Mouse (Mus musculus): ENCODE data around the gene Hemk1. TPM values are rescaled to one million over a fixed set of nuclear protein-coding genes. Genes with fewer than 3 reads are reported as not detected.
A peak's percentile ranks its signal among the peaks of the same experiment; 100 is the strongest.

Hemk1 gene
- 11.3 and 11.8 TPM in 2 replicates for polyA plus RNA-seq (2015; fragmentation: Nextera tagmentation; extraction: Ambion mirVana)

DNA sequence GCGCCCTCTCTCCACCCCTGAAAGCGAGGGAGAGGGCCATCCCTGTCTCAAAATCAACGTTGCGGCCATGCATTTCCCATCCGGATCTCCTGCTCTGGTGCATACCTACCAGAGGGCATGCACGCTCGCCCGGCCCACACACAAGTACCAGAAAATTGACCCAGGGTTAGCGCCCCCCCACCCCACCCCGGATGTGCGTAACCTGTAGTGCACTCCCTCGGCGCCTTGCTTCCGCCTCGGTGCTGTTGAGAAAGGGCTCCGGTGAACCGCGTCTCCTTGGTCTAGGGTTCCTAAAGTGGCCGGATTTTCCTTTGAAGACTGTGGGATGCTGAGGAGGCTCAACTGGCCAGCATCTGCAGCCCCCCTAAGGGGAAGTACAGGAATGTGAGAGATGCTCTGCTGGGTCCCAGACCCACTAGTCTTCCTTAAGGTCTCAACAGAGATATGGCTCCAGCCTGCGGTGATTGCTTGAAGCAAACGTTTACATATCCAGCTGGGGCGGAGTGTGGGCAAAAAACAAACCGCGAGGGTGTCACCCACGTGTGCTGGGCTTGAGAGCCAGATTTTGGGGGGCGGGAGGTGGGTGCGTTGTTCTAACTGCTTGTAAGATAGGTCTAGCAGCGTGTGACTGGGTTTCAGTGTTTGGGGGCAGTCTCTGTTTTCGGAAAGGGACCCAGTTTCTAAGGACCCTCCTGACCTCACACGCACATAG lies at the start of gene Hemk1:
Hemk1 (minus strand) TSS at position 179 of the 712 bp plus-strand sequence.
- Histone ChIP-seq H3K36me3 (ENCODE audit: control insufficient read depth, insufficient read depth, low read length) (no peaks in the 10 kb centered on the region), H3K9ac (ENCODE audit: low read length) (peak within 1 kb of the TSS; percentile 86), H3K4me1 (ENCODE audit: control insufficient read depth, insufficient read depth, low read length) (peaks cover 6% of the 10 kb centered on the region; the same call in 1 of the 2 replicates), H3K4me3 (replicated peaks; ENCODE audit: low read length) (peak within 1 kb of the TSS; percentile 68), H3K4me2 (ENCODE audit: low read depth, low read length) (peak within 1 kb of the TSS; percentile 79), H3K27ac (ENCODE audit: low read length) (peak within 1 kb of the TSS; percentile 7; the same call in 1 of the 2 replicates), H3K27me3 (ENCODE audit: control insufficient read depth, insufficient read depth, low read length) (peaks cover 6% of the 10 kb centered on the region; the same call in 1 of the 2 replicates), H3K9me3 (replicated peaks; ENCODE audit: control insufficient read depth, low read length) (no peaks in the 10 kb centered on the region)
- peak; percentile 85; the same call in 1 of the 2 replicates for ATAC-seq (ENCODE audit: insufficient read depth, low FRiP score)
- 3% methylated on average over 30 of the region's 30 CpGs for WGBS

GRCm38 (mm10) chr9:107387708-107388107 lies 49.6 kb upstream of the Hemk1 start:
- ATAC-seq (ENCODE audit: insufficient read depth, low FRiP score) = no peak
- no peaks in the 10 kb centered on the region for H3K9me3 ChIP-seq (replicated peaks; ENCODE audit: control insufficient read depth, low read length)
- no peak overlapping the region for H3K27ac ChIP-seq (ENCODE audit: low read length)
- H3K36me3 ChIP-seq (ENCODE audit: control insufficient read depth, insufficient read depth, low read length) = no peaks in the 10 kb centered on the region
- no peaks in the 10 kb centered on the region for H3K4me1 ChIP-seq (ENCODE audit: control insufficient read depth, insufficient read depth, low read length)
- H3K9ac ChIP-seq (ENCODE audit: low read length) = no peak overlapping the region
- H3K27me3 ChIP-seq (ENCODE audit: control insufficient read depth, insufficient read depth, low read length) = peaks cover 16% of the 10 kb centered on the region
- no peak overlapping the region for H3K4me3 ChIP-seq (replicated peaks; ENCODE audit: low read length)
- 87% methylated on average over 3 of the region's 3 CpGs for WGBS
- H3K4me2 ChIP-seq (ENCODE audit: low read depth, low read length) = no peak overlapping the region

DNA sequence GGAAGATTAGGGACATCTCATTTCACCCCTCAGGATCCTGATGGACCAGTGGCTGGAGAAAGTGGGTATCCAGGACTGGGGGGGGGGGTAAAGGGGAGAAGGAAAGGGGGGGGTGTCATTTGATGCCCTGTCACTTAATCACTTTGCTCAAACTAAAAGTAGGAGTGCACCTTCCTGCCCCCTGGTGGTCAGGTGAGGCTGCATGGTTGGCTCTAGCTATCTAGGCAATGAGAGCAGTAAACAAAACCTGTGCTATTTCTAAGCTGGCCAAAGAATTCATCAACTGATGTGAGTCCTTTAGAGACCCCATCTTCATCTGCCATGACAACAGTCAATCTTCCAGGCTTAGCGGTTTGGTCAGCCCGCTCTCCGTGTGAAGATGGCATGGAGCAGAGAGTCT lies 48.6 kb upstream of the Hemk1 start:
- H3K4me3 ChIP-seq (replicated peaks; ENCODE audit: low read length) = no peak overlapping the region
- H3K36me3 ChIP-seq (ENCODE audit: control insufficient read depth, insufficient read depth, low read length) = no peaks in the 10 kb centered on the region
- H3K9me3 ChIP-seq (replicated peaks; ENCODE audit: control insufficient read depth, low read length) = no peaks in the 10 kb centered on the region
- H3K4me1 ChIP-seq (ENCODE audit: control insufficient read depth, insufficient read depth, low read length) = no peaks in the 10 kb centered on the region
- H3K4me2 ChIP-seq (ENCODE audit: low read depth, low read length) = no peak overlapping the region
- 62% methylated on average over 3 of the region's 3 CpGs for WGBS
- H3K27ac ChIP-seq (ENCODE audit: low read length) = no peak overlapping the region
- ATAC-seq (ENCODE audit: insufficient read depth, low FRiP score) = no peak
- peaks cover 26% of the 10 kb centered on the region for H3K27me3 ChIP-seq (ENCODE audit: control insufficient read depth, insufficient read depth, low read length)
- no peak overlapping the region for H3K9ac ChIP-seq (ENCODE audit: low read length)

GRCm38 (mm10) chr9:107384396-107384795 lies 46.2 kb upstream of the Hemk1 start:
- no peak overlapping the region for H3K4me2 ChIP-seq (ENCODE audit: low read depth, low read length)
- no peak overlapping the region for H3K27ac ChIP-seq (ENCODE audit: low read length)
- no peaks in the 10 kb centered on the region for H3K36me3 ChIP-seq (ENCODE audit: control insufficient read depth, insufficient read depth, low read length)
- no peak for ATAC-seq (ENCODE audit: insufficient read depth, low FRiP score)
- no peak overlapping the region for H3K4me3 ChIP-seq (replicated peaks; ENCODE audit: low read length)
- H3K4me1 ChIP-seq (ENCODE audit: control insufficient read depth, insufficient read depth, low read length) = no peaks in the 10 kb centered on the region
- no peak overlapping the region for H3K9ac ChIP-seq (ENCODE audit: low read length)
- 35% methylated on average over 3 of the region's 3 CpGs for WGBS
- H3K27me3 ChIP-seq (ENCODE audit: control insufficient read depth, insufficient read depth, low read length) = peaks cover 47% of the 10 kb centered on the region
- no peaks in the 10 kb centered on the region for H3K9me3 ChIP-seq (replicated peaks; ENCODE audit: control insufficient read depth, low read length)

GRCm38 (mm10) chr9:107381723-107382122 lies 43.6 kb upstream of the Hemk1 start:
- H3K27me3 ChIP-seq (ENCODE audit: control insufficient read depth, insufficient read depth, low read length) = peaks cover 71% of the 10 kb centered on the region
- H3K4me3 ChIP-seq (replicated peaks; ENCODE audit: low read length) = no peak overlapping the region
- no peak overlapping the region for H3K27ac ChIP-seq (ENCODE audit: low read length)
- no peak overlapping the region for H3K9ac ChIP-seq (ENCODE audit: low read length)
- no peaks in the 10 kb centered on the region for H3K9me3 ChIP-seq (replicated peaks; ENCODE audit: control insufficient read depth, low read length)
- H3K36me3 ChIP-seq (ENCODE audit: control insufficient read depth, insufficient read depth, low read length) = no peaks in the 10 kb centered on the region
- 5% methylated on average over 8 of the region's 8 CpGs for WGBS
- no peak for ATAC-seq (ENCODE audit: insufficient read depth, low FRiP score)
- no peak overlapping the region for H3K4me2 ChIP-seq (ENCODE audit: low read depth, low read length)
- H3K4me1 ChIP-seq (ENCODE audit: control insufficient read depth, insufficient read depth, low read length) = peaks cover 5% of the 10 kb centered on the region; the same call in 1 of the 2 replicates

DNA sequence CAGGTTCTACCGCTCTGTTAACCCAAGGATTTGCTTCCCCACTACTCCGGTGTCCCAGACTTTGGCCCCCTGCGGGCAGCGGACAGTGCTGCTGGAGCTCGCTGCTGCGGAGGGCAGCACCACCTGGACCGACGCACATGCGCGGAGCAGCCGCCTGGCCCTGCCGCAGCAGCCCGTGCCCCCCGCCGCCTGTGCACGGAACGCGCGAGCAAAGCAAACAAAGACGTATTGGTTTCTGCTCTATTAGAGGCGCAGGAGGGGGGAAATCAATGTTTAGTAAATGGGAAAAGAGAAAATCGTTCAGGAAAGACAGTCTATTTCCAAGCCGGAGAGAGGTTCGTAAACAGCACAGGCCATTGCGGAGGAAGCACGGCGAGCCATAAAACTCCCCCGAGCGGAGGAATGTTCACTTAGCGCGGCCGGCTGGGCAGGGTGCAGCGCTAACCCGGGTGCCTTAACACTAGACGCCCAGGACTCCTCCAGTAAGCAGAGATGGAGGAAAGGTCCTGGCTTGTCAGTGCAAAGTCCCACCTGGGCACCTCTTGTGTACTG lies 39.9 kb upstream of the Hemk1 start:
- Histone ChIP-seq H3K9ac (ENCODE audit: low read length) (no peak overlapping the region), H3K36me3 (ENCODE audit: control insufficient read depth, insufficient read depth, low read length) (no peaks in the 10 kb centered on the region), H3K4me1 (ENCODE audit: control insufficient read depth, insufficient read depth, low read length) (peaks cover 5% of the 10 kb centered on the region; the same call in 1 of the 2 replicates), H3K27ac (ENCODE audit: low read length) (no peak overlapping the region), H3K4me3 (replicated peaks; ENCODE audit: low read length) (peak overlapping the region; percentile 38), H3K4me2 (ENCODE audit: low read depth, low read length) (peak overlapping the region; percentile 58), H3K27me3 (ENCODE audit: control insufficient read depth, insufficient read depth, low read length) (peaks cover 70% of the 10 kb centered on the region), H3K9me3 (replicated peaks; ENCODE audit: control insufficient read depth, low read length) (no peaks in the 10 kb centered on the region)
- WGBS = under 1% methylated on average over 35 of the region's 35 CpGs
- ATAC-seq (ENCODE audit: insufficient read depth, low FRiP score) = no peak

- H3K27me3 ChIP-seq (ENCODE audit: control insufficient read depth, insufficient read depth, low read length) = peaks cover 46% of the 10 kb centered on the region
- no peak overlapping the region for H3K9ac ChIP-seq (ENCODE audit: low read length)
These were observed 37.3 kb upstream of the Hemk1 start for GRCm38 (mm10) chr9:107375451-107375850.

DNA sequence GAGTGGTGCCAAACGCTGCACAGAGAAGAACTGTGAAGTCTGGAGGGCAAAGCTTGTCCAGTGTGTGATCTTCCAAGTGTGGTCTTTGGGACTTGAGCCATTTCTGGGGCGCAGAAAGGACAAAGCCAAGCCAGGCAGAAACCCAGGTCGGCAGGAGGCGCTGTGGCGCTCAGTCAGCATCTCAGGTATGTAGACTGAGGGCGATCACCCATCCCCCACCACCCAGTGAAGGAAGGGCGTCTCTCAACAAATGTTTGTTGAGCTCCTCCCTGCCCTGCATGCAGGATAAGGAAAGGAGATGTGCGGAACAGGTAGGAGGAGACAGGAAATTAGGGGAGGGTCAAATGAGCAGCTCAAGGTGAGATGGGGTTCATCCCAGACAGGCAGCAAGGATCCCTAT lies 36.5 kb upstream of the Hemk1 start:
- no peak overlapping the region for H3K4me2 ChIP-seq (ENCODE audit: low read depth, low read length)
- peaks cover 5% of the 10 kb centered on the region; the same call in 1 of the 2 replicates for H3K4me1 ChIP-seq (ENCODE audit: control insufficient read depth, insufficient read depth, low read length)
- no peak for ATAC-seq (ENCODE audit: insufficient read depth, low FRiP score)
- H3K9me3 ChIP-seq (replicated peaks; ENCODE audit: control insufficient read depth, low read length) = no peaks in the 10 kb centered on the region
- WGBS = 8% methylated on average over 8 of the region's 8 CpGs
- H3K4me3 ChIP-seq (replicated peaks; ENCODE audit: low read length) = no peak overlapping the region
- H3K27ac ChIP-seq (ENCODE audit: low read length) = no peak overlapping the region
- peaks cover 38% of the 10 kb centered on the region for H3K27me3 ChIP-seq (ENCODE audit: control insufficient read depth, insufficient read depth, low read length)
- no peak overlapping the region for H3K9ac ChIP-seq (ENCODE audit: low read length)
- no peaks in the 10 kb centered on the region for H3K36me3 ChIP-seq (ENCODE audit: control insufficient read depth, insufficient read depth, low read length)

More at GRCm38 (mm10) chr9:107375451-107375850, 37.3 kb upstream of the Hemk1 start:
- no peaks in the 10 kb centered on the region for H3K9me3 ChIP-seq (replicated peaks; ENCODE audit: control insufficient read depth, low read length)
- no peak overlapping the region for H3K4me3 ChIP-seq (replicated peaks; ENCODE audit: low read length)
- peaks cover 5% of the 10 kb centered on the region; the same call in 1 of the 2 replicates for H3K4me1 ChIP-seq (ENCODE audit: control insufficient read depth, insufficient read depth, low read length)
- WGBS = 21% methylated on average over 5 of the region's 5 CpGs
- no peaks in the 10 kb centered on the region for H3K36me3 ChIP-seq (ENCODE audit: control insufficient read depth, insufficient read depth, low read length)
- no peak for ATAC-seq (ENCODE audit: insufficient read depth, low FRiP score)
- no peak overlapping the region for H3K4me2 ChIP-seq (ENCODE audit: low read depth, low read length)
- no peak overlapping the region for H3K27ac ChIP-seq (ENCODE audit: low read length)

GRCm38 (mm10) chr9:107372441-107372840 lies 34.3 kb upstream of the Hemk1 start:
- H3K36me3 ChIP-seq (ENCODE audit: control insufficient read depth, insufficient read depth, low read length) = no peaks in the 10 kb centered on the region
- H3K4me1 ChIP-seq (ENCODE audit: control insufficient read depth, insufficient read depth, low read length) = no peaks in the 10 kb centered on the region
- peaks cover 18% of the 10 kb centered on the region for H3K27me3 ChIP-seq (ENCODE audit: control insufficient read depth, insufficient read depth, low read length)
- no peak overlapping the region for H3K9ac ChIP-seq (ENCODE audit: low read length)
- no peak overlapping the region for H3K27ac ChIP-seq (ENCODE audit: low read length)
- no peak overlapping the region for H3K4me2 ChIP-seq (ENCODE audit: low read depth, low read length)
- 56% methylated on average over 4 of the region's 4 CpGs for WGBS
- H3K9me3 ChIP-seq (replicated peaks; ENCODE audit: control insufficient read depth, low read length) = no peaks in the 10 kb centered on the region
- H3K4me3 ChIP-seq (replicated peaks; ENCODE audit: low read length) = no peak overlapping the region
- ATAC-seq (ENCODE audit: insufficient read depth, low FRiP score) = no peak
